Mouse (Mus musculus) embryo, embryonic 11 days (tissue): ENCODE measurements around the gene Prpf8.
"Not testable (repeated sequence)": the region's sequence is repeated elsewhere in the genome, so short reads cannot be mapped to it uniquely, and the experiment has no call there.

Experiments
- DNase-seq: peaks from one replicate; pipeline ENCODE4 v3.0.0-alpha.2; 2015

Gene Prpf8

DNA sequence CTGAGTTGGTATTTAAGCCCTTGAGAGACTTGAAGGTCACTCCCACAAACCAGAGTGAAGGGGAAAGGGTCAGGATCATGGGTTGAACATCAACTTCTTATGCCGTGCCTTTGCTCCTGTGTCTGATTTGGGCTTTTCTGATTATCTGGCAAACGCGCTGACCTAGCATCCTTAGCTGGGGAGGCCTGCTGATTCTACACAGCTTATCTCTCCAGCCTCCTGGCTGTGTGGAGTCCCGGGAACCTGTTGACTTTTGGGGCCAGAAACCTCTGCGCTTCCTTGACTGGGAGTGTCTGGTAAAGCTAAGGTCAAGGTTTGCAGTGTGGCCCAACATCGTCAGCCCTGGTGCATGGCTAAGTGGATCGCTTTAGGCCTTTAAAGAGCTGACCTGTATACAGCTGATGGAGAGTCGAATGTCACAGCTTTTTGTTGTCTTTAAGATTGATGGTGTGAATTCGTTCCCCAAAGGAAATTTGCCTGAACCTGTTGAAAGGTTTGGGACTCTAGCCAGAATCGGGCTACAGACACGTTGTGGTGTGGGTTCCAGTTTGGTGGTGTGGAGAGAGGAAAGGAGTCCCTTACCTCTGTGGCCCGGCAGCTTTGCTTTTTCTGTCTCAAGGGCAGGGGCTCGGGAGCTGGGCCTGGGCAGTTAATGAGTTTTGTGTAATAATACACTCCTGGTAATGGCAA lies 48.6 kb downstream of the Prpf8 start:
- DNase-seq = no peak

DNA sequence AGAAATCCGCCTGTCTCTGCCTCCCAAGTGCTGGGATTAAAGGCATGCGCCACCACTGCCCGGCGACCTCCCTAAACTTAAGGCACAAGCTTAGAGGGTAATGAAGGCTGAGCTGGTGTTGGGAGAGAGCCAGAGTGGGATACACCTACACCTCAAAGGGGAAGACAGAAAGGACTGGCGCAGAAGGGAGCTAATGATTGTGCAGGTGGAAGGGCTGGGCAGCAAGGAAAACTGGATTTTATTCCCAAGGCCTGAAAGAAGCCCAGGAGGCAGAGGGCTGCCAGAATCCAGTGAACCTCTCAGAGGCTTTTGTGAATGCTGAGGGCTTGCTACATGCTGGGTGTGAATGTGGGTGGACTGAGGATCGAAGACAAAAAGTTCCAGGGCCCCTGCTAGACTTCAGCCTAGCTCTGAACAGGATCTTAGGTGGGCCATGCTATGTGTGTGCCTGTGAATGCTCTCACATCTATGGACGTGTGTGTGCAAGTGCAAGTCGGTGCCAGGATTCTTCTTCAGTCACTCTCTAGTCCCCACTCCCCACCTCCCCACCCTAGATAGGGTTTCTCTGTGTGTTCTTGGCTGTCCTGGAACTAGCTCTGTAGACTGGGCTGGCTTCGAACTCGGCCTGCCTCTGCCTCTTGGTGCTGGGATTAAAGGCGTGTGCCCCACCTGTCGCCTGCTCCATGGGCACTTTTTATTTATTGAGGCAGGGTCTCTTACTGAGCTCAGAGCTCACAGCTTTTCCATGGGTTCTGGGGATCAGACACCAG lies 49.8 kb downstream of the Prpf8 start:
- DNase-seq = no peak

DNA sequence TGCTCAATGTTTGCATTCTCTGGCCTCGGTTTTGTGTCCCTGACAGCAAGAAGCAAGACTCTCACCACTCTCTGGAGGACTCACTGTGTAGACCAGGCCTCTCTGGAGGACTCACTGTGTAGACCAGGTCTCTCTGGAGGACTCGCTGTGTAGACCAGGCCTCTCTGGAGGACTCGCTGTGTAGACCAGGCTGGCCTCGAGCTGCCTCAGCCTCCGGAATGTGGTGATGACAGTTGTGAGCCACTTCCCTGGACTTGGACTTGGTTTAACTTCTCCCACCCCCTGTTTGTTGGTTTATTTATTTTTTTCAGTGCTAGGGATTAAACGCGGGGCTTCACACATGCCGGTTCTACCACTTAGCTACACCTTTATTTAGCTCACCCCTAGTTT lies 50.4 kb downstream of the Prpf8 start:
- DNase-seq = no peak

- DNase-seq = peak; percentile 41
These were observed 51.0 kb downstream of the Prpf8 start for GRCm38 (mm10) chr11:75537491-75538183.

GRCm38 (mm10) chr11:75538184-75538969 lies 51.8 kb downstream of the Prpf8 start:
- DNase-seq = no peak

- no peak for DNase-seq
These were observed 52.3 kb downstream of the Prpf8 start for GRCm38 (mm10) chr11:75538970-75539299.

- no peak for DNase-seq
These were observed 53.6 kb downstream of the Prpf8 start for GRCm38 (mm10) chr11:75540209-75540608.

DNA sequence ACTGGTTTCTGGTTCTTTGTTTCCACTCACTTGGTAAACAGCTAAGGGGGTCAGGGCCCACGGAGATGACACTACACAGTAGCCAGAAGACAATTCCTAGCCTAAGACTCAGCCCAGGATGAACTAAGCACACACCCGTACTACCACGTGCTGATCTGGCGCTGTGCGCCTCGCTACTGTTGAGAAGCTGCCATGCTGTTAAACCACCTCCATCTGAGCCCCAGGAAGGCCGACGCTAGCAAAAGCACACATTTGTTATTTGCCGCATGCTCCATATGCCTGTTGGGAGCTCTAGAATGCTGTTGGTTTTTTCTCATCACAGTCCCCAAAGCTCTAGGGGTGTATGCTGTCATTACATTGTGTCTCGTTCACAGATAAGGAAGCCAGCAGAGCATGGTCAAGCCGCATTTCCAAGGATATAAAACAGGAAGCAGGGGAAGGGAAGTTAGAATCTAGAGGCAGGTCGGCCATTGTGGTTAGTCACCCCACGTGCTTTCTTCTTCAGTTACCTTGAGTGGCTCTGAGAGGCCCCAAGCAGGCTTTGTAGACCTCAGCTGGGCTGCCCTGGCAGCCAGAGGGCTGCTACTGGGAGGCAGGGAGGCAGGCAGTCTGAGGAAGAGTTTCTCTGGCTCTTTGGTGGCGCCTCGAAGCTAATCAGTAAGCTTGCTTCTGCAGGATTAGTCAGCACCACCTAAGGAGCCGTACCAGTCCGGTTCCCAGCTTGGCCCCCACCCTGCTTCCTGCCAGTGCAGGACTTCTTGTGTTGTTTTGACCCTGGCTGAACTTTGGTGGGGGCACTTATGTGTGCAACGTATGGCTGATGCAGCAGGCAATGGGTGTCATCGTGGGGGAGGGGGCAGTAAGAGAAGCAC lies 54.3 kb downstream of the Prpf8 start:
- DNase-seq = no peak

GRCm38 (mm10) chr11:75544713-75545112 lies 58.1 kb downstream of the Prpf8 start:
- no peak for DNase-seq

GRCm38 (mm10) chr11:75546057-75546456 lies 59.4 kb downstream of the Prpf8 start:
- no peak for DNase-seq

GRCm38 (mm10) chr11:75549658-75550111 lies 63.1 kb downstream of the Prpf8 start:
- peak; percentile 16 for DNase-seq

DNA sequence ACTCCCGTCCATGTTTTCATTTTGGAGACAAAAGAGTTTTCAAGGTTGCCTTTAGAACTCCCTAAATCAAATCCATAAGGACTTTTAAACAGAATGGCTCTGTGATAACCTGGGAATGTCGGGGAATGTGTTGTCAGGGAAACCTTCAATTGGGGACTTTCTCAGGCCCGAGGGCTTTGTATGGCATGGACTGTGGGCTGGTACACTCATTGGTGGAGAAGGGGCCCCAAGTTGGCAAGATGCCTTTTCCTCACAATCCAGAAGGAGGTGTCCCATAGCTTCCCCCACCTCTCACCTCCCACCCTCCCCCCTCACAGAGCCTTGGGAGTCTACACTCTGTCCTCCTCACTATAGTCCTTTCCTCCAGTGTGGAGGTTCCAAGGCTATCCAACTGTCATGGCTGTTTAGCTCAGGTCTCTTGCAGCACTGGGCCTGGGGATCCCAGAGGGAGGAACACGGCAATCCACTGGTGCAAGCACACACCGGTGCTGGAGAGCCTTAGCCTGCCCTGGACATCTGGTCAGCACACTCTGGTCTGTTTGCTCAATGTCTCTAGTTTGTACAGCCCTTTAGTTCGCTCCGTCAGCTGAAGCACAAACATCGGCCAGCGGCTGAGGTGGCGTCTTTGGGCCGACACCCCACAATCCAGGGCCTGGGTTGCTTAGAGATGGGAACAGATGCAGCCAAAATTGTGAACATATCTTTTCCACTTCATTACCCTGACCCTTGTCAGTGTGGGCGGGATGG lies 63.8 kb downstream of the Prpf8 start:
- peak; percentile 16 for DNase-seq

GRCm38 (mm10) chr11:75551321-75551720 lies 64.7 kb downstream of the Prpf8 start:
- no peak for DNase-seq

- DNase-seq = peak; percentile 25
These were observed 65.4 kb downstream of the Prpf8 start for GRCm38 (mm10) chr11:75551961-75552441.

DNA sequence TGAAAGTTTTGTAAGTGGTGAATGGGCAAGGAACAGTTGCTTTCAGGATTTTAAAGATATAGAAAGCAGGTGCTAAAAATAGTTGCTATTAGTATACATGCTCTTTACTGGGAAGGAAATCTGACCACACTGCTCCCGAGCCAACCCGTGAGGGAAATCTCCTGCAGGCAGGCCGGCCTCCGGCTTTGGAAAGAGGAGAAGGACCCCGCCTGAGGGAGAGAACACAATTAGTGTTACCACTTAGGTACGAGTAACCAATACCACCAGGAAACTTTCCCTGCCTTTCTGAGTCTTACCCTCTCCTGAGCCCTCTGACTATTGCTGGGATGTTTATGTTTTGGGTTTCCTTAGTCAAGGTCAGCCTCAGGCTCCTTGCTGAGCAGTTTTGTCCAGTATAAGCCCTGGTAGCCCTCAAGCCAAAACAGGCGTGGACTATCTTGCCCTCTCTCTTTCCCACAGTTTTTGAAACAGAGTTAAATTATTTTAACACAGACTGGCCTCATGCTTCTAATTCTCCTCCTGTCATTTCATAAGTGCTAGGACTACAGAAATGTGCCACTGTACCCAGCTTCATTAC lies 66.4 kb downstream of the Prpf8 start:
- peak; percentile 29 for DNase-seq

DNA sequence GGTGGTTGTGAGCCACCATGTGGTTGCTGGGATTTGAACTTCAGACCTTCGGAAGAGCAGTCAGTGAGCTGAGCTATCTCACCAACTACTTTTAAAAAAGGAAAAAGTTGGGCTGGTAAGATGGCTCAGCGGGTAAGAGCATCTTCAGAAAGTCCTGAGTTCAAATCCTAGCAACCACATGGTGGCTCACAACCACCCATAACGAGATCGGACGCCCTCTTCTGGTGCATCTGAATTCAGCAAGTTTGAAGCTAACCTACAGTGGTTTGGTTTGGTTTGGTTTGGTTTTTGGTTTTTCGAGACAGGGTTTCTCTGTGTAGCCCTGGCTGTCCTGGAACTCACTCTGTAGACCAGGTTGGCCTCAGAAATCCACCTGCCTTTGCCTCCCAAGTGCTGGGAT lies 69.4 kb downstream of the Prpf8 start:
- not testable (repeated sequence) for DNase-seq

DNA sequence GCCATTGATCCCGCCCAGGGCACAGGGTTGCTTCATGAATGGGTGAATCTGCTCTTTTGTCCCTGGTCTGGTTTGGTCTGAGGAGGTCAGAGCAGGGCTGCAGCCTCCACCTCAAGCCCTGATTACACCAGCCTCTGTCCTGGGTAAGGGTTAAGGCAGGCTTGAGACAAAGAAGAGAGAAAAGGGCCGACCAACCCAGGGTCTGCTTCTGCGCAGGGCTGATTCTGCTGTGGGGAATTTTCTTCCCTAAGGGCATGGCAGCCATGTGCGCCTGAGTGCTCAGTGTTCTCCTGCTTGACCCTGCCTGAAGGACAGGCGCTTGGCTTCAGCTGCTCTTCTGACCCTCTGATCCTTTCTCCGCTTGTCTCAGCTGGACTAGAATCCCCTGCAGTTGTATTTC lies 70.5 kb downstream of the Prpf8 start:
- no peak for DNase-seq

- no peak for DNase-seq
These were observed 71.5 kb downstream of the Prpf8 start for GRCm38 (mm10) chr11:75558101-75558500.
